Mouse (Mus musculus) limb, embryonic 14.5 days (tissue): Measurements from ENCODE around the gene Eya3. TPM values are rescaled to one million over a fixed set of nuclear protein-coding genes. Genes with fewer than 3 reads are reported as not detected.

Experiments
- ATAC-seq: fragments of 200-750 bp; cut with Nextera tagmentation; 2 replicates; pipeline ENCODE4 v1.8.0; 2017; ENCODE audit warnings: low read depth, moderate number of reproducible peaks, moderate TSS enrichment; ENCODE audit not compliant: low FRiP score
- DNase-seq: peaks from one replicate; pipeline ENCODE4 v3.0.0-alpha.2; 2015; ENCODE audit warnings: low spot score
- H3K27ac ChIP-seq: fragments of 300-500 bp; sonication (generic); replicated peaks from 2 replicates; pipeline ENCODE4 v1.5.1; 2014; ENCODE audit warnings: low read depth, mild to moderate bottlenecking, low read length, moderate library complexity, mixed read lengths
- H3K27me3 ChIP-seq: fragments of 300-500 bp; sonication (generic); 2 replicates; pipeline ENCODE4 v1.6.1; 2014; ENCODE audit warnings: low read length, mixed read lengths; ENCODE audit not compliant: control insufficient read depth, insufficient read depth
- H3K36me3 ChIP-seq: fragments of 300-500 bp; sonication (generic); 2 replicates; pipeline ENCODE4 v1.6.1; 2014; ENCODE audit warnings: mild to moderate bottlenecking, low read length, moderate library complexity, mixed read lengths; ENCODE audit not compliant: control insufficient read depth, insufficient read depth
- H3K4me1 ChIP-seq: fragments of 300-500 bp; sonication (generic); 2 replicates; pipeline ENCODE4 v1.6.1; 2014; ENCODE audit warnings: antibody characterized with exemption, low read length, mixed read lengths; ENCODE audit not compliant: control insufficient read depth, insufficient read depth
- H3K4me2 ChIP-seq: fragments of 300-500 bp; sonication (generic); replicated peaks from 2 replicates; pipeline ENCODE4 v1.6.1; 2014; ENCODE audit warnings: low read depth, mild to moderate bottlenecking, low read length, moderate library complexity; ENCODE audit not compliant: severe bottlenecking
- H3K4me3 ChIP-seq: fragments of 300-500 bp; sonication (generic); replicated peaks from 2 replicates; pipeline ENCODE4 v1.5.1; 2014; ENCODE audit warnings: low read length
- H3K9ac ChIP-seq: fragments of 300-500 bp; sonication (generic); 2 replicates; pipeline ENCODE4 v1.6.1; 2014; ENCODE audit warnings: mild to moderate bottlenecking, low read depth, low read length, moderate library complexity; ENCODE audit not compliant: severe bottlenecking
- H3K9me3 ChIP-seq: fragments of 300-500 bp; sonication (generic); 2 replicates; pipeline ENCODE4 v1.6.1; 2016; ENCODE audit warnings: low read length; ENCODE audit not compliant: control insufficient read depth
- POLR2A ChIP-seq: fragments of 200-500 bp; IDR thresholded peaks from 2 replicates; pipeline ENCODE4 v1.8.0; 2012; ENCODE audit warnings: inconsistent platforms, mild to moderate bottlenecking, moderate library complexity, borderline replicate concordance; ENCODE audit not compliant: insufficient read depth, insufficient read length; ENCODE audit errors: extremely low read depth
- WGBS: fragments of 180-500 bp; shearing (Covaris S2); extraction: QIAGEN DNeasy Blood & Tissue Kit; methylation state at CpG from one replicate; pipeline ENCODE4 v1.1.7; 2014; 5-methylcytosine and 5-hydroxymethylcytosine counted together
- polyA plus RNA-seq, 2 experiments: library from polyadenylated mRNA; depleted of rRNA in 1 of 2; stranded (reverse) in 1 of 2; unstranded in 1 of 2; fragments of >200 nt; fragmentation: Nextera tagmentation in 1 of 2; extraction: Ambion mirVana in 1 of 2; gene quantifications; 2 replicates each; pipeline versions ENCODE4 v1.2.1 to v1.2.3; 2012 to 2014

Eya3 gene
- polyA plus RNA-seq, 2 experiments: 24.3 to 42.0 TPM

- DNase-seq (no peak), ATAC-seq (no peak)
- no peaks in the 10 kb centered on the region for H3K9me3 ChIP-seq
- H3K4me2 ChIP-seq: no peak overlapping the region
- no peak for TF ChIP-seq POLR2A
- peaks cover 3% of the 10 kb centered on the region; the same call in 1 of the 2 replicates for H3K4me1 ChIP-seq
- 95% methylated on average over 9 of the region's 9 CpGs for WGBS
- H3K27me3 ChIP-seq: no peaks in the 10 kb centered on the region
- peaks cover 66% of the 10 kb centered on the region for H3K36me3 ChIP-seq
- H3K4me3 ChIP-seq: no peak overlapping the region
- H3K9ac ChIP-seq: no peak overlapping the region
- no peak overlapping the region for H3K27ac ChIP-seq
Observed at GRCm38 (mm10) chr4:132771776-132772175, 133.0 kb downstream of the Eya3 start.

Other genes starting within 250 kb of the Eya3 start
- 26.9 and 28.5 TPM in 2 replicates for gene Phactr4, start 216.5 kb upstream of the Eya3 start, polyA plus RNA-seq (2012; rRNA removed)
- 23.6 and 25.9 TPM in 2 replicates for gene Phactr4, start 216.5 kb upstream of the Eya3 start, polyA plus RNA-seq (2014; fragmentation: Nextera tagmentation; extraction: Ambion mirVana)
- 9.1 and 9.7 TPM in 2 replicates for gene Med18, start 175.1 kb upstream of the Eya3 start, polyA plus RNA-seq (2012; rRNA removed)
- 8.7 and 9.0 TPM in 2 replicates for gene Med18, start 175.1 kb upstream of the Eya3 start, polyA plus RNA-seq (2014; fragmentation: Nextera tagmentation; extraction: Ambion mirVana)
- gene Sesn2, start 128.5 kb upstream of the Eya3 start, polyA plus RNA-seq (2012; rRNA removed): 6.4 and 7.4 TPM in 2 replicates
- 5.9 and 6.2 TPM in 2 replicates for gene Sesn2, start 128.5 kb upstream of the Eya3 start, polyA plus RNA-seq (2014; fragmentation: Nextera tagmentation; extraction: Ambion mirVana)
- gene Atpif1, start 105.3 kb upstream of the Eya3 start, polyA plus RNA-seq (2012; rRNA removed): 367 and 583 TPM in 2 replicates
- 966 and 986 TPM in 2 replicates for gene Atpif1, start 105.3 kb upstream of the Eya3 start, polyA plus RNA-seq (2014; fragmentation: Nextera tagmentation; extraction: Ambion mirVana)
- 91.3 and 114 TPM in 2 replicates for gene Dnajc8, start 103.4 kb upstream of the Eya3 start, polyA plus RNA-seq (2012; rRNA removed)
- 144 and 153 TPM in 2 replicates for gene Dnajc8, start 103.4 kb upstream of the Eya3 start, polyA plus RNA-seq (2014; fragmentation: Nextera tagmentation; extraction: Ambion mirVana)
- 1.2 and 1.3 TPM in 2 replicates for gene Ptafr, start 74.9 kb upstream of the Eya3 start, polyA plus RNA-seq (2012; rRNA removed)
- 0.36 and 0.86 TPM in 2 replicates for gene Ptafr, start 74.9 kb upstream of the Eya3 start, polyA plus RNA-seq (2014; fragmentation: Nextera tagmentation; extraction: Ambion mirVana)
- 8.0 and 10.2 TPM in 2 replicates for gene Xkr8, start 93.6 kb downstream of the Eya3 start, polyA plus RNA-seq (2012; rRNA removed)
- 7.3 and 9.9 TPM in 2 replicates for gene Xkr8, start 93.6 kb downstream of the Eya3 start, polyA plus RNA-seq (2014; fragmentation: Nextera tagmentation; extraction: Ambion mirVana)
- gene Smpdl3b, start 118.3 kb downstream of the Eya3 start, polyA plus RNA-seq (2012; rRNA removed): 8.0 and 9.0 TPM in 2 replicates
- gene Smpdl3b, start 118.3 kb downstream of the Eya3 start, polyA plus RNA-seq (2014; fragmentation: Nextera tagmentation; extraction: Ambion mirVana): 6.3 and 7.1 TPM in 2 replicates
- 74.5 and 76.4 TPM in 2 replicates for gene Rpa2, start 129.3 kb downstream of the Eya3 start, polyA plus RNA-seq (2012; rRNA removed)
- 104 and 114 TPM in 2 replicates for gene Rpa2, start 129.3 kb downstream of the Eya3 start, polyA plus RNA-seq (2014; fragmentation: Nextera tagmentation; extraction: Ambion mirVana)
- gene Themis2, start 157.4 kb downstream of the Eya3 start, polyA plus RNA-seq (2012; rRNA removed): 2.0 and 2.1 TPM in 2 replicates
- 1.9 and 2.4 TPM in 2 replicates for gene Themis2, start 157.4 kb downstream of the Eya3 start, polyA plus RNA-seq (2014; fragmentation: Nextera tagmentation; extraction: Ambion mirVana)
- 79.7 and 91.6 TPM in 2 replicates for gene Ppp1r8, start 204.2 kb downstream of the Eya3 start, polyA plus RNA-seq (2012; rRNA removed)
- 66.2 and 68.0 TPM in 2 replicates for gene Ppp1r8, start 204.2 kb downstream of the Eya3 start, polyA plus RNA-seq (2014; fragmentation: Nextera tagmentation; extraction: Ambion mirVana)
- gene Stx12, start 245.5 kb downstream of the Eya3 start, polyA plus RNA-seq (2012; rRNA removed): 54.2 and 57.3 TPM in 2 replicates
- 64.6 and 65.2 TPM in 2 replicates for gene Stx12, start 245.5 kb downstream of the Eya3 start, polyA plus RNA-seq (2014; fragmentation: Nextera tagmentation; extraction: Ambion mirVana)